Mouse (Mus musculus) mouse trophoblast stem cell (cell line): ENCODE measurements around the gene Tm4sf5.
"Not testable (repeated sequence)": the region's sequence is repeated elsewhere in the genome, so short reads cannot be mapped to it uniquely, and the experiment has no call there.

Experiments used
- in situ Hi-C, 2 experiments: fragments of 300-500 bp; cut with MseI, MboI; formaldehyde crosslinking; loops; 2 replicates in 1 of 2; 3 replicates in 1 of 2; pipeline ENCODE4 v1.15.1; 2025

Tm4sf5 gene

DNA sequence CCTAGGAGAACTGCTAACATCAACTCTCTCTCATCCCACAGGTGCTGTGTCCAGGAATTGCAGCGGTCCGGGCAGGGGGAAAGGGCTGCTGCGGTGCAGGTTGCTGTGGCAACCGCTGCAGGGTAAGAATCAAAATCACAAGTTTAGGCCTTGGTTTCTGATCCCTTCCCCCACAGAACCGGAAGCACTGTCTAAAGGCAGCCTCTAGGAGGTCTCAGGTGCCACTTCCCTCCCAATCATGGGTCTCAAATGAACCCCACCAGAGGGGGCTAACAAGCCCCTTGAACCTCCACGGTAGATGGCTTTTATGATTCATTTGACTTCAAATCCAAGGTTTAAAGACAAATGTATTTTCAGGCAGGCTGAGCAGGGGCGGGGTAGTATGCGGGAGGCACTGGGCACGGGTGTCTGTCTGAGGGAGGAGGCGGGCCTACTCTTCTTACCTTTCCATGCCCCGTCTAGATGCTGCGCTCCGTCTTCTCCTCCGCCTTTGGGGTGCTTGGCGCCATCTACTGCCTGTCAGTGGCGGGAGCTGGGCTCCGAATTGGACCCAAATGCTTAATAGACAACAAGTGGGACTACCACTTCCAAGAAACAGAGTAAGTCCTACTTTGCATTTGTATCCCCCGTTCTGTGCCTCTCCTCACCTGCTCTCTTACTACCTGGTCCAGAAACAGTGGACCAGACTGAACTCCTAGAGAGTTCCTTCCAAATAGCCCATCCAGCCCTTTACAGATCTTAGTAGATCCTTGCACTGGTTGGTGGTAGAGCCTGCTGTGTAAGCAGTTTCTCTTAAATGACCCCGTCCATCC is 4.9 kb downstream of the Tm4sf5 start:
- in situ Hi-C loops, result loop anchor here in 1 of 2 experiments (5.0 to 10.0 kb wide), 2 partner anchors 93 to 115 kb away; no protein-coding TSS in a partner anchor

DNA sequence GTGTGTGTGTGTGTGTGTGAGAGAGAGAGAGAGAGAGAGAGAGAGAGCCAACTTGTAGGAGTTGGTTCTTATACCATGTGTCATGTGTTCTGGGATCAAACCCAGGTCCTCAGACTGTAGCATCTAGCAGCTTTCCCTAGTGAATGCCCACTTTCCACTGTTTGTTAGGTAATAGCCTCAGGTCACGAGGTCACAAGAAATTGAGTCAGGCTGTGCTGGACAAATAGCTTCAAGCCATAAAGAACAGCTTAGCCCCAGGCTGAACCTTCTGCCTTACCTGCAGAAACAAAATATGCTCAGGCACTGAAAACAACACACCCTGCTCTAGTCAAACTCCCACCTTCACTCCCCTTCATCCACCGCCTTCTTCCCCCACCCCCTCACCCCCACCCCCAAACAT is 6.2 kb downstream of the Tm4sf5 start:
- in situ Hi-C loops, result loop anchor here in 1 of 2 experiments (10.0 kb wide), 1 partner anchor 114 kb away; no protein-coding TSS in a partner anchor

GRCm38 (mm10) chr11:70511825-70512224 is 6.8 kb downstream of the Tm4sf5 start:
- in situ Hi-C loops, result loop anchor here in 1 of 2 experiments (10.0 kb wide), 1 partner anchor 113 kb away; no protein-coding TSS in a partner anchor

DNA sequence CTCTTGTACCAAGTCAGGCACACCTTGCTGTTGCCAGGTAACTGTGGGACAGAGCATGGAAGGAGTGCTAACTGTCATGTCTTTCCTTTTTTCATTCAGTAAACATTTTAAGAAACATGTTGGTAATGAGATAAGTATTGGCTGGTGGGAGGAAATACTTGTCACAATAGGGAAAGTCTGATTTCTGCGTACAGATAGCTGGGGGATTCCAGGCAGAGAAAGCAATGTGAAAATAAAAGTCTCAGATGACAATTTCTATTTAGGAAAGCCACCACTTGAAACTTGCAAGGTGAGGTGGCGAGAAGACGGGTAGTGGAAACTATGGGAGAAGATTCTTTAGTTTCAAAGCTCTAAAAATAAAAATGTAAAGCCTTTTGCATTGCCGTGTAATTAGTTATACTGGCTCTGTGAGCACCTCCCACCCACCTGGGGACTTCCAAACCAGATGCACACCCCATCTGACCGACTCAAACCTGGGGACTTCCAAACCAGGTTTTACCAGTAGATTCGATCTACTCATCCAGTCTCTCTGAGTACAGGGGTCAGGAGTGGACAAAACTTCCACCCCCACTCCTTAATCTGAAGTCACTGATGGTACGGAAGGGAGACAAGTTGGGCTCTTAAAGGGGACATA is 7.8 kb downstream of the Tm4sf5 start:
- in situ Hi-C loops, result loop anchor here in 1 of 2 experiments (10.0 kb wide), 1 partner anchor 112 kb away; no protein-coding TSS in a partner anchor

GRCm38 (mm10) chr11:70513520-70513919 is 8.5 kb downstream of the Tm4sf5 start:
- in situ Hi-C loops, result loop anchor here in 1 of 2 experiments (10.0 kb wide), 1 partner anchor 111 kb away; no protein-coding TSS in a partner anchor

GRCm38 (mm10) chr11:70514288-70514687 is 9.2 kb downstream of the Tm4sf5 start, which contains the start of gene Vmo1:
Gene Vmo1 (minus strand): TSS chr11:70514616.
- in situ Hi-C loops, result loop anchor here in 1 of 2 experiments (10.0 kb wide), 1 partner anchor 111 kb away; no protein-coding TSS in a partner anchor

DNA sequence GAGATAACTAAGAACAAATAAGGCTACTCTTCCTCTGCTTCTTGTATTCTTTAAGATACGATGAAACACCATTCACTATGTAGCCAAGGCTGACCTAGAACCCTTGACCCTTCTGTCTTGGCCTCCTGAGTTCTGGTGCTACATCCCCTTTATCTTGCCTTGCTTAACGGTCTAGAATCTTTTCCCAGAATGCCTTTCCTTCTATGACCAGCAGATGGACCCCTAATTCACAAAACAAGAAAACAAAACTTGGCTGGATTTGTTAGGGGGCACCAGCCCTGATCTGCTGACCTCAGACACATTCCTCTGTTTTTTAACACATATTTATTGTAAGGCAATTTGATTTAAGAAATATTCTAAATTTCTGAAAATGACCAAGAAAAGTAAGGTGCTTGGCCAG is 11.3 kb downstream of the Tm4sf5 start:
- in situ Hi-C loops, result loop anchor here in 1 of 2 experiments (10.0 kb wide), 1 partner anchor 108 kb away; no protein-coding TSS in a partner anchor

DNA sequence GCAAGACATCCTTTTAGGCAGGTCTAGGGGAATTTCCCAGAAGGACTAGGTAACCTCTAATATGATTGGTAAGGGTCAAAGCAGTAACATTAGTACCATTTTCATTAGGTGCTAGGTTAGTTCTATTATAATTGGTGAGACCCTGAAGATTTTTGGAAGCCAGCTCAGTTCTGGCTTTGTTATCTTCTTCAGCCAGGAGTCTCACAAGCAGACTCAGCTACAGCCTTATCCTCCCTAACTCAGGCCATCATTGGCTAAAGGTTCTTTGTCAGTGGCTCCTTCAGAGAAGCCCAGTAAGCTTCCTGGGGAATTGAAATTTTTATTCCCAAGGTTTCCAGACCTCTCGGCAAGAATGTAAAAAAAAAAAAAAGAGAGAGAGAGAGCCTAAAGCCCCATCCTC is 13.4 kb downstream of the Tm4sf5 start:
- in situ Hi-C loops, result loop anchor here in 1 of 2 experiments (10.0 kb wide), 1 partner anchor 106 kb away; no protein-coding TSS in a partner anchor

DNA sequence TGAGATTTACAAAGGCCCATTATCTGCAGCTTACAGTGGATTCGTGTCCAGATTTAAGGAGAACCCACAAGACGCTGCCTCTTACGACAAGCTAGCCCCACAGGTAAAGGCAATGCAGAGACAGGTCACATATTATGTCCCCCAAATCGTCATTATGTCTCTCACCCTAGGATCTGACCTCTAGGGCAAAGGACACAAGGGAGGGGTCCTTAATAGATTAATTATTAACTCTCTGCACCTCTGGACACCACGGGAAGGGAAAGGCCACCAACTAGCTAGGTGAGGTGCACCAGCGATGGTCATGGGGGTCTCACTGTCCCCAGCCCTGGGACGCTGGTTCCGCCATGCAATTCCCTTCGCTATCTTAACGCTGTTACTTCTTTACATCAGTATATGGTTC is 13.9 kb downstream of the Tm4sf5 start, which contains the start of gene Gltpd2:
Gene Gltpd2 (plus strand): TSS at position 274 of the 400 bp plus-strand sequence.
- in situ Hi-C loops, result loop anchor here in 1 of 2 experiments (10.0 kb wide), 1 partner anchor 106 kb away; no protein-coding TSS in a partner anchor

- in situ Hi-C loops, result no loop called here
Measured at GRCm38 (mm10) chr11:70520178-70520769, 15.2 kb downstream of the Tm4sf5 start.

DNA sequence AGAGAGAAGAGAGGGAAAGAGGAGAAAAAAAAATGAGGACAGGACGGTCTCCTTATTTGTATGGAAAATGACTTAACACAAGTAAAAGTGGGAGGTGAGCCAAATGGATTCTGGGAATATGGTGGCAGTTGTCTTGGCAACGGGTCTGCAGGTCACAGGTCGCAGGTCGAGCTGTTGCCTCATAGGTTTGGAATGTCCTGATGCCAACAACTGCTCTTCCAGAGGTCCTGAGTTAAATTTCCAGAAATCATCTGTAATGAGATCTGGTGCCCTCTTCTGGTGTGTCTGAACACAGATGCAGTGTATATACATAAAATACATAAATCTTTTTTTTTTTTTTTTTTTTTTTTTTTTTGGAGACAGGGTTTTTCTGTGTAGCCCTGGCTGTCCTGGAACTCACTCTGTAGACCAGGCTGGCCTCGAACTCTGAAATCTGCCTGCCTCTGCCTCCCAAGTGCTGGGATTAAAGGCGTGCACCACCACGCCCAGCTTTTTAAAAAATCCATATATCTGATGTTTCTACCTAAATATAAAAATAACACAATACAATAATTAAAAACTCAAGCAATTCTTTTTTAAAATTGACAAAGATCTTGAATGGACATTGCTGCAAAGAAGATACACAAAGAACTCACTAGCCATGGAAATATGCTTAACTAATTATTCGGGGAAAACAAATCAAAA is 18.4 kb downstream of the Tm4sf5 start:
- in situ Hi-C loops, result not testable (repeated sequence)

- in situ Hi-C loops, result no loop called here
Measured at GRCm38 (mm10) chr11:70524782-70525181, 19.7 kb downstream of the Tm4sf5 start.

GRCm38 (mm10) chr11:70525184-70525678 is 20.2 kb downstream of the Tm4sf5 start, which contains the start of gene Psmb6:
Gene Psmb6 (plus strand): TSS chr11:70525367.
- in situ Hi-C loops, result no loop called here

DNA sequence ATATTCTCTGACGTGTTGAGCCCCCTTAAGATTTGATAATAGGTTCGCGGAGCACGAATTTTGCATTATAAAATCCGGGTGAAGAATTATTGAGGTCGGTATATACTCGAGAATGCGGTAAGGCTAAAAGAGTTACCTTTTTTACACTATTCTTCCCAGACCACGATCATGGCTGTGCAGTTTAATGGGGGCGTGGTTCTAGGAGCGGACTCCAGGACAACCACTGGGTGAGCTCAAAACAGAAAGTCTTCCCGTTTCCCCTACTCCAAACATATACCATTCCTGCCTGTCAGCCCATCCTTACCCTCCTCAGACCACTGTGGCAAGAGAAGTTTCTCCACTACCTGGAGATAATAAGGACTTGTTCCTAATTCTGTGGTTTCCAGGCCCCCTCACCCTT is 20.7 kb downstream of the Tm4sf5 start:
- in situ Hi-C loops, result no loop called here

- in situ Hi-C loops, result no loop called here
Measured at GRCm38 (mm10) chr11:70526211-70526610, 21.2 kb downstream of the Tm4sf5 start.

DNA sequence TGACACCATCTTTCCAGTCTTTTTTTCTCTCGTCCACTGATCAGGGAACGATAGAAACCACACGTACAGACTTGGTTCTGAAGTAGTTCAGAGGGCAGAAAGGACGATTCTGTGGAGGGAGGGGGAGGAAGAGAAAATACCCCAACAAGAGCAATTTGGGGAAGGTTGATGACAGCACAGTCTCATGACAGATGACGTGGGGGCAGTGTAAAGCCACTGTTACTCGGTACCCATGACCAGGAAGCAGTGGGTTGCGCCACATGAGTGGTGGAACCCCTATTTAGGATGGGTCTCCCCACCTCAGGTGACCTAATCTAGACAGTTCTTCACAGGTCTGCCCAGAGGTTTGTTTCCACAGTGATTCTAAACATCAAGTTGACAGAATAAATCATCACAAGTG is 23.6 kb downstream of the Tm4sf5 start:
- in situ Hi-C loops, result no loop called here

GRCm38 (mm10) chr11:70531065-70531464 is 26.0 kb downstream of the Tm4sf5 start:
- in situ Hi-C loops, result not testable (repeated sequence)

DNA sequence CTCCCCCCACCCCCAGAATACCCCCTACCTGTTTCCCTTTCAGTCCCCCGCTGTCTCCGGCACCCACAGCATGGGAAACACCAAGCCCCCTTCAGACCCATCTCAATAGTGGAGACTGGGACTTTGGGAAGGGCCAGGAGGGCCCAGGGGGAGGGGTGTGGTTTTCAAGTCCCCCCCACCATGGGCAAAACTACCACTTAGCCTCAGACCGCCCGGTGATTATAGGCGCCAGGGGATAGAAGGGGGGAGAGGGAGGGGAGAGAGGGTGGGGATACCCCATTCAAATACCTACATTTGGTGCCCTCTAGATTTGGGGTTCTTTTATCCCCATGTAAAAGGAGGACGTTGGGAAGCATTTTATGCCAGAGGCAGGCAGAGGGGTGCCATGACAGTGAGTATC is 27.8 kb downstream of the Tm4sf5 start, which contains the start of gene Gm40193:
Gene Gm40193 (minus strand): TSS at position 101 of the 400 bp plus-strand sequence.
- in situ Hi-C loops, result no loop called here

DNA sequence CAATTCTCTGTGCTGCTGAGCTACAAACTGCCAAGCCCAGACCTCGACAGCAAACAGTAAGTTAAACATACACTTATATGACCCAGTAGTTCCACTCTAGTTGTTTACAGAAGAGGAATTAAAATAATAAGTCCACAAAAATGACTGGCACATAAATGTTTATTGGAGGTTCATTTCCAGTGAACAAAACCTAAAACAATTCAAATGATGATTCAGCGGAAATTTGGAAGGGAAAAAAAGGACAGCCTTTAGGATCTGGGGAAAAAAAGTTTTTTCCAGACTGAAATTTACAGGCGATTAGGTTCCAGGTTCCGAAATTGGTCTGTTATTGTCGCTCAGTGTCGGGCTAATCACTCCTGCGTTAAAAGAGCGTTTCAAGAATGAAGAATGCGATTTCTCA is 34.4 kb downstream of the Tm4sf5 start:
- in situ Hi-C loops, result loop anchor here (5.0 kb wide), 1 partner anchor 63 kb away; no protein-coding TSS in a partner anchor

DNA sequence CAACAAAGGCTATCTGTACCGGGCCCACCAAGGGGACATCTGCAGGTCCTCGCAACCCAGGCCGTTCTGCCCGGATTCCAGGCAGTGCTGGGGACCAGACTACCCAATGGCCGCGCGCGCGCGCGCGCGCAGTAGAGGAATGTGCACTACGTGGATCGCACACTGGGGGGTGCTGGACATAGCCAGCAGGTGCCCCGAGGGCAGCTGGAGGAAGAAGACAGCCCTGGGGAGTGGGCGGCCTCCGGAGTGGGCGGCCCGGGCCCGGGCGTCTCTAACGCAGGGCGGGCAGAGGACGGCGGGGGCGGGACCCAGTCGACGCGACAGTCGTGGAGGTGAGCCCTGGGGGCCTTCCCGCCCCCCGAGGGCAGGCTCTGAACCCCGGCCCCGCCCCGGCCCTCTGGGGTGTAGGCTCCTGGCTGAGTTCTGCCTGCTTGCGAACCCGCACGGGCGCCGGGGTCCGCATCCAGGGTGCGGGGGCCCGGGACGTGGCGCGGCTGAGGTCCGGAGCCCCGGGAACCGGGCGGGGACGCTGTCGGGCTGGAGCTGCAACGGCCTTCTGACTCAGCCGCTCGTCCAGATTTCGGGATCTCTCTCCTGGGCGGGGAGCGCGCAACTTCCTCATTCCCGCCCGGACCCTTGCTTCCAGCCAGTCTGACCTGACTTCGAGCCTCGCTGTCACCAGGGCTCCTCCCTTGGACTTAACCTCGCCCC is 35.0 kb downstream of the Tm4sf5 start, which contains the start of gene Pld2:
Gene Pld2 (plus strand): TSS at position 188 of the 711 bp plus-strand sequence.
- in situ Hi-C loops, result loop anchor here (5.0 kb wide), 1 partner anchor 62 kb away; no protein-coding TSS in a partner anchor
